Mouse (Mus musculus) liver, embryonic 14.5 days (tissue): ENCODE data around the gene Iqcf4.

Experiments
- CTCF ChIP-seq: IDR thresholded peaks from 2 replicates; pipeline ENCODE4 v1.5.1; 2016; ENCODE audit warnings: antibody characterized with exemption, low read depth, control low read depth
- EP300 ChIP-seq: IDR thresholded peaks from 2 replicates; pipeline ENCODE4 v1.6.1; 2016; ENCODE audit warnings: antibody characterized with exemption, low read depth

DNA sequence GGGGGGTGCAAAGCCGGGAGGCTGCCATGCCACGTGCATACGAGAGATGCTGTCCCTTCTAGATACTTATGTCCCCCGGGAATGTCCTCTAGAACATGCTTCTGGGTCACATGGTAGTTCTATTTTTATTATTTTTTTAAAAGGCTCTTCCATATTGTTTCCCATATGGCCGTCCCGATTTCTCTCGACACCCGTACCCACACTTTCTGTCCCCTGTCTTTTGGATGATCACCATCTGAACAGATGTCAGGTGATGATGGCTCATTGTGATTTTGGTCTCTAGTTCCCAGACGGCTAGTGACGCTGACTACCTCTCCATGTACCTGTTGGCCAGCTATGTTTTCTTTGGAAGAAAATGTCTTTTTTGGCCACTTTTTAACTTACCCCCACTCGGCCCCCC lies 35.8 kb downstream of the Iqcf4 start:
- TF ChIP-seq CTCF: no peak
- no peak for TF ChIP-seq EP300
